Mouse (Mus musculus) heart, adult 9 months (tissue): ENCODE measurements around the gene Ntan1.
"Not testable (repeated sequence)": the region's sequence is repeated elsewhere in the genome, so short reads cannot be mapped to it uniquely, and the experiment has no call there.

ENCODE experiments used
- DNase-seq, 2 experiments: peaks; one replicate each; pipeline ENCODE4 v3.0.0; 2022; ENCODE audit warnings: low spot score in 2 of 2

Gene Ntan1

GRCm38 (mm10) chr16:13831606-13832005 is 13.0 kb downstream of the Ntan1 start:
- no peak for DNase-seq

- DNase-seq = no peak
Measured at GRCm38 (mm10) chr16:13834382-13834781, 15.7 kb downstream of the Ntan1 start.

GRCm38 (mm10) chr16:13840056-13840455 is 21.4 kb downstream of the Ntan1 start:
- DNase-seq = no peak

- no peak for DNase-seq
Measured at GRCm38 (mm10) chr16:13840956-13841355, 22.3 kb downstream of the Ntan1 start.

- DNase-seq = no peak
Measured at GRCm38 (mm10) chr16:13845031-13845430, 26.4 kb downstream of the Ntan1 start.

- DNase-seq = no peak
Measured at GRCm38 (mm10) chr16:13846675-13847074, 28.0 kb downstream of the Ntan1 start.

- no peak for DNase-seq
Measured at GRCm38 (mm10) chr16:13848310-13848709, 29.7 kb downstream of the Ntan1 start.

- DNase-seq = no peak
Measured at GRCm38 (mm10) chr16:13851446-13851845, 32.8 kb downstream of the Ntan1 start.

- no peak for DNase-seq
Measured at GRCm38 (mm10) chr16:13853886-13854285, 35.2 kb downstream of the Ntan1 start.

GRCm38 (mm10) chr16:13866076-13866475 is 47.4 kb downstream of the Ntan1 start:
- no peak for DNase-seq

- no peak for DNase-seq
Measured at GRCm38 (mm10) chr16:13866616-13867015, 48.0 kb downstream of the Ntan1 start.

GRCm38 (mm10) chr16:13867406-13867805 is 48.8 kb downstream of the Ntan1 start:
- not testable (repeated sequence) for DNase-seq

GRCm38 (mm10) chr16:13867910-13868514 is 49.4 kb downstream of the Ntan1 start:
- no peak for DNase-seq

GRCm38 (mm10) chr16:13875483-13875882 is 56.8 kb downstream of the Ntan1 start:
- no peak for DNase-seq

- no peak for DNase-seq
Measured at GRCm38 (mm10) chr16:13883094-13883774, 64.6 kb downstream of the Ntan1 start.
